Mouse (Mus musculus): ENCODE measurements around the gene Ccdc185.

The Ccdc185 gene

GRCm38 (mm10) chr1:182747081-182747480, 1.9 kb downstream of the Ccdc185 start:
- in situ Hi-C loops (cut with MboI): no loop called here

- in situ Hi-C loops (cut with MboI): no loop called here
Observed at GRCm38 (mm10) chr1:182735891-182736290, 13.1 kb downstream of the Ccdc185 start.

- in situ Hi-C loops (cut with MboI): no loop called here
Observed at GRCm38 (mm10) chr1:182732695-182733094, 16.3 kb downstream of the Ccdc185 start.

- in situ Hi-C loops (cut with MboI): no loop called here
Observed at GRCm38 (mm10) chr1:182729002-182729401, 20.0 kb downstream of the Ccdc185 start.

- in situ Hi-C loops (cut with MboI): no loop called here
Observed at GRCm38 (mm10) chr1:182727541-182727940, 21.4 kb downstream of the Ccdc185 start.

GRCm38 (mm10) chr1:182714236-182714935, 34.6 kb downstream of the Ccdc185 start:
- in situ Hi-C loops (cut with MboI): no loop called here

- in situ Hi-C loops (cut with MboI): no loop called here
Observed at GRCm38 (mm10) chr1:182711360-182711933, 37.5 kb downstream of the Ccdc185 start.

GRCm38 (mm10) chr1:182707459-182707858, 41.5 kb downstream of the Ccdc185 start:
- in situ Hi-C loops (cut with MboI): no loop called here

GRCm38 (mm10) chr1:182704882-182705281, 44.1 kb downstream of the Ccdc185 start:
- in situ Hi-C loops (cut with MboI): no loop called here

- in situ Hi-C loops (cut with MboI): no loop called here
Observed at GRCm38 (mm10) chr1:182699392-182700347, 49.3 kb downstream of the Ccdc185 start.

Measured in mature B cell (primary cell).